Mouse (Mus musculus): ENCODE measurements around the gene Id1. TPM values are rescaled to one million over a fixed set of nuclear protein-coding genes. Genes with fewer than 3 reads are reported as not detected.

The Id1 gene
- polyA plus RNA-seq, 1 experiment from 2014 or later = 22.3 TPM

DNA sequence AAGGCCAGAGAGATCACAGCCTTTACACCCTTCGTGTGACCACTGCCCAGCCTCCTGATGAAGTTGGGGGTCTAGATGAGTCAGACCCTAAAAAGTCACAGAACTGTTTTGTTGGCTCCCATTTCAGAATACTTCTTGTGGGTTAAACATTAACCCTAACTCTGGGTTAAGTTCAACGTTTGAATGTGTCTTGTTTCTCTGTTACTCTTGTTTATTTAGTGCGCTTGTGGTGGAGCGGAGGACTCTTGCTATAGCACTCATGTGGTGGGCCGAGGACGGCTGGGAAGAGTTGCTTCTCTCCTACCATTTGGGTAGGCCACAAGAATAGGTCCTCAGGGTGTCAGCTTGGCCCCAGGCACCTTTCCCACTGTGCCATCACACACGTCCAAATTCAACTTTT is 7.5 kb upstream of the Id1 start:
- no peaks in the 10 kb centered on the region for H3K27me3 ChIP-seq (replicated peaks; ENCODE audit: control insufficient read depth, insufficient read depth, low read length)
- no peak overlapping the region for H3K4me2 ChIP-seq (ENCODE audit: low read length)
- H3K9me3 ChIP-seq (ENCODE audit: control insufficient read depth, low read length) = no peaks in the 10 kb centered on the region
- 88% methylated on average over 7 of the region's 7 CpGs for WGBS
- no peak overlapping the region for H3K4me3 ChIP-seq (replicated peaks; ENCODE audit: low read length)
- H3K27ac ChIP-seq (ENCODE audit: low read length) = no peak overlapping the region
- H3K9ac ChIP-seq (replicated peaks; ENCODE audit: low read depth, low read length) = no peak overlapping the region
- peaks cover 7% of the 10 kb centered on the region; the same call in 1 of the 2 replicates for H3K4me1 ChIP-seq (replicated peaks; ENCODE audit: control insufficient read depth, insufficient read depth, low read length)
- no peaks in the 10 kb centered on the region for H3K36me3 ChIP-seq (ENCODE audit: control insufficient read depth, insufficient read depth)
- ATAC-seq = no peak

DNA sequence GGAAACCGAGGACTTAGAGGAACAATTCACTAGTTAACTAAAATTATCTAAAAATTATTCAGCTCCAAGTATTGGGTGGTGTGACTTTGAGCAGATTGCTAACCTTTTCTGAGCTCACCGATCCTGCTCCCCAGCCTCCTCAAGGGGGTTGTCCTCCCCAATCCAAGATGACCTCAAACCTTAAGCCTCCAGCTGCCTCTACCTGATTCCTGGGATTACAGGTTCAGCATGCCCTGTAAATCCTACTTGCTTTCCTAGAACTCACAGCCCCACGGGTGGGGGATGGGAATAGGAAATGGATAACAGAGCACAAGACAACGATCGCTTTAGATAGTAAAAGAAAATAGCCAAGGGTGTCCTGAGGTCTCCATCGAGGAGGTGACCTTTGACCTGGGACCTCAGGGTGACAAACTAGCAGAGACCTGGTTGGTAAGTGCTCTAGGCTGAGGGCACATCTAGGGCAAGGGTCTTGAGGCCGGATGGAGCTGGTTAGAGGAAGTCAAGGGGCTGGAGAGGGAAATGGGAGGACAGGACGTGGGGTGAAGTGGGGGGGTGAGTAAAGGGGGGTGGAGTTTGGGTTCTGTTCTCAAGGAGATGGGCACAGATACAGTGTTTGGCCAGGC is 6.9 kb upstream of the Id1 start:
- no peak overlapping the region for H3K9ac ChIP-seq (replicated peaks; ENCODE audit: low read depth, low read length)
- H3K4me2 ChIP-seq (ENCODE audit: low read length) = no peak overlapping the region
- H3K36me3 ChIP-seq (ENCODE audit: control insufficient read depth, insufficient read depth) = no peaks in the 10 kb centered on the region
- no peaks in the 10 kb centered on the region for H3K9me3 ChIP-seq (ENCODE audit: control insufficient read depth, low read length)
- 72% methylated on average over 8 of the region's 8 CpGs for WGBS
- ATAC-seq = no peak
- peaks cover 2% of the 10 kb centered on the region; the same call in 1 of the 2 replicates for H3K4me1 ChIP-seq (replicated peaks; ENCODE audit: control insufficient read depth, insufficient read depth, low read length)
- H3K27ac ChIP-seq (ENCODE audit: low read length) = no peak overlapping the region
- H3K4me3 ChIP-seq (replicated peaks; ENCODE audit: low read length) = no peak overlapping the region
- no peaks in the 10 kb centered on the region for H3K27me3 ChIP-seq (replicated peaks; ENCODE audit: control insufficient read depth, insufficient read depth, low read length)

- no peak; the same call in 1 of the 2 replicates for ATAC-seq
- H3K9ac ChIP-seq (replicated peaks; ENCODE audit: low read depth, low read length) = no peak overlapping the region
- 64% methylated on average over 7 of the region's 7 CpGs for WGBS
Measured at GRCm38 (mm10) chr2:152729636-152730020, 6.4 kb upstream of the Id1 start.

DNA sequence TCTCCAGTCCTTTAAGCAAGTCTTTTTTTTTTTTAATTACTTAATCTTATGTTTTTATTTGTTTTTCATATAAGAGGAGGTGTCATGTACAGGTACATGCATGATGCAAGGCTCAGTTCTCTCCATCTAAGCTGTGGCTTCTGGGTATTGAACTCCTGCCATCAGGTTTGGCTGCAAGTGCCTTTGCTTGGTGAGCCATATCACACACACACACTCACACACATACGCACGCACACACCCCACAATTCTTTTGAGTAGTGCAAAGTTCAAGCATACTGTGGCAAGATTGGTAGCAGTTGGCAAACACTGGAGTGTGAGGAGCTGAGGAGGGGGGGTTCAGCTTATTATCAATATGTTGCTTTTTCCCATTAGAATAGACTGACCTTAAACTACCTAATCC is 2.9 kb upstream of the Id1 start:
- H3K27ac ChIP-seq (ENCODE audit: low read length) = no peak overlapping the region
- WGBS = 87% methylated on average over 2 of the region's 2 CpGs
- no peaks in the 10 kb centered on the region for H3K36me3 ChIP-seq (ENCODE audit: control insufficient read depth, insufficient read depth)
- peaks cover 34% of the 10 kb centered on the region for H3K4me1 ChIP-seq (replicated peaks; ENCODE audit: control insufficient read depth, insufficient read depth, low read length)
- H3K4me3 ChIP-seq (replicated peaks; ENCODE audit: low read length) = no peak overlapping the region
- H3K9me3 ChIP-seq (ENCODE audit: control insufficient read depth, low read length) = no peaks in the 10 kb centered on the region
- no peak overlapping the region for H3K9ac ChIP-seq (replicated peaks; ENCODE audit: low read depth, low read length)
- ATAC-seq = no peak
- H3K27me3 ChIP-seq (replicated peaks; ENCODE audit: control insufficient read depth, insufficient read depth, low read length) = peaks cover 9% of the 10 kb centered on the region; the same call in 1 of the 2 replicates
- H3K4me2 ChIP-seq (ENCODE audit: low read length) = no peak overlapping the region

More at GRCm38 (mm10) chr2:152729636-152730020, 6.4 kb upstream of the Id1 start:
- Histone ChIP-seq H3K27me3 (replicated peaks; ENCODE audit: control insufficient read depth, insufficient read depth, low read length) (no peaks in the 10 kb centered on the region), H3K4me2 (ENCODE audit: low read length) (no peak overlapping the region), H3K36me3 (ENCODE audit: control insufficient read depth, insufficient read depth) (no peaks in the 10 kb centered on the region), H3K9me3 (ENCODE audit: control insufficient read depth, low read length) (no peaks in the 10 kb centered on the region), H3K4me1 (replicated peaks; ENCODE audit: control insufficient read depth, insufficient read depth, low read length) (peaks cover 4% of the 10 kb centered on the region), H3K27ac (ENCODE audit: low read length) (no peak overlapping the region), H3K4me3 (replicated peaks; ENCODE audit: low read length) (no peak overlapping the region)

- Histone ChIP-seq H3K4me1 (replicated peaks; ENCODE audit: control insufficient read depth, insufficient read depth, low read length) (peaks cover 42% of the 10 kb centered on the region), H3K27me3 (replicated peaks; ENCODE audit: control insufficient read depth, insufficient read depth, low read length) (peaks cover 10% of the 10 kb centered on the region; the same call in 1 of the 2 replicates), H3K27ac (ENCODE audit: low read length) (no peak overlapping the region), H3K36me3 (ENCODE audit: control insufficient read depth, insufficient read depth) (no peaks in the 10 kb centered on the region), H3K4me2 (ENCODE audit: low read length) (peak overlapping the region; percentile 87), H3K9me3 (ENCODE audit: control insufficient read depth, low read length) (no peaks in the 10 kb centered on the region), H3K9ac (replicated peaks; ENCODE audit: low read depth, low read length) (peak overlapping the region; percentile 36), H3K4me3 (replicated peaks; ENCODE audit: low read length) (peak overlapping the region; percentile 49)
- ATAC-seq = peak; percentile 29; the same call in 1 of the 2 replicates
- 18% methylated on average over 10 of the region's 10 CpGs for WGBS
Measured at GRCm38 (mm10) chr2:152734501-152734900, 1.6 kb upstream of the Id1 start.

GRCm38 (mm10) chr2:152734984-152735383 is 1.1 kb upstream of the Id1 start:
- H3K4me3 ChIP-seq (replicated peaks; ENCODE audit: low read length) = peak overlapping the region; percentile 49
- H3K27me3 ChIP-seq (replicated peaks; ENCODE audit: control insufficient read depth, insufficient read depth, low read length) = peaks cover 10% of the 10 kb centered on the region; the same call in 1 of the 2 replicates
- H3K4me2 ChIP-seq (ENCODE audit: low read length) = peak overlapping the region; percentile 87
- peak overlapping the region; percentile 66 for H3K27ac ChIP-seq (ENCODE audit: low read length)
- under 1% methylated on average over 28 of the region's 28 CpGs for WGBS
- H3K9ac ChIP-seq (replicated peaks; ENCODE audit: low read depth, low read length) = peak overlapping the region; percentile 36
- peaks cover 42% of the 10 kb centered on the region for H3K4me1 ChIP-seq (replicated peaks; ENCODE audit: control insufficient read depth, insufficient read depth, low read length)
- peak; percentile 95 for ATAC-seq
- no peaks in the 10 kb centered on the region for H3K9me3 ChIP-seq (ENCODE audit: control insufficient read depth, low read length)
- H3K36me3 ChIP-seq (ENCODE audit: control insufficient read depth, insufficient read depth) = no peaks in the 10 kb centered on the region

DNA sequence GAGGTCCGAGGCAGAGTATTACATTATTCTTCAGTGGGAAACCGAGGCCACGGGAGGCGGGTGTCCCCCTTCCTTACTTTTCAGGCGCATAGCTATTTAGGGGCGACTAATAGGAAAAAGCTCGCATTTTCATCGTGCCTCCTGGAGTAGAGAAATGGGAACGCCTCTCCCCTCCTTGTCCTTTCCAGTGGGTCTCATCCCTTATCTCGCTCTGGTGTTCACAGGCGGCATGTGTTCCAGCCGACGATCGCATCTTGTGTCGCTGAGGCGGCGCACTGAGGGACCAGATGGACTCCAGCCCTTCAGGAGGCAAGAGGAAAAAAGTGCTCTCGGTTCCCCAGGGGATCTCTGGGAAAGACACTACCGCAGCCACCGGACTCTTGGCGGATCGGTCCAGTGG is 697 bp downstream of the Id1 start:
- H3K4me3 ChIP-seq (replicated peaks; ENCODE audit: low read length) = peak overlapping the region; percentile 49
- H3K9me3 ChIP-seq (ENCODE audit: control insufficient read depth, low read length) = no peaks in the 10 kb centered on the region
- no peaks in the 10 kb centered on the region for H3K36me3 ChIP-seq (ENCODE audit: control insufficient read depth, insufficient read depth)
- H3K9ac ChIP-seq (replicated peaks; ENCODE audit: low read depth, low read length) = peak overlapping the region; percentile 61
- 0% methylated on average over 22 of the region's 22 CpGs for WGBS
- H3K4me1 ChIP-seq (replicated peaks; ENCODE audit: control insufficient read depth, insufficient read depth, low read length) = peaks cover 46% of the 10 kb centered on the region
- no peak for ATAC-seq
- H3K4me2 ChIP-seq (ENCODE audit: low read length) = peak overlapping the region; percentile 87
- 0 out of 2 replicates have a peak overlapping the region, but pooled peaks have one; percentile 6 for H3K27ac ChIP-seq (ENCODE audit: low read length)
- peaks cover 10% of the 10 kb centered on the region; the same call in 1 of the 2 replicates for H3K27me3 ChIP-seq (replicated peaks; ENCODE audit: control insufficient read depth, insufficient read depth, low read length)

- peak overlapping the region; percentile 34 for H3K9ac ChIP-seq (replicated peaks; ENCODE audit: low read depth, low read length)
- no peaks in the 10 kb centered on the region for H3K9me3 ChIP-seq (ENCODE audit: control insufficient read depth, low read length)
- 24% methylated on average over 10 of the region's 10 CpGs for WGBS
- H3K36me3 ChIP-seq (ENCODE audit: control insufficient read depth, insufficient read depth) = no peaks in the 10 kb centered on the region
- peaks cover 10% of the 10 kb centered on the region; the same call in 1 of the 2 replicates for H3K27me3 ChIP-seq (replicated peaks; ENCODE audit: control insufficient read depth, insufficient read depth, low read length)
- 0 out of 2 replicates have a peak overlapping the region, but pooled peaks have one; percentile 21 for H3K27ac ChIP-seq (ENCODE audit: low read length)
- H3K4me2 ChIP-seq (ENCODE audit: low read length) = peak overlapping the region; percentile 87
- peaks cover 47% of the 10 kb centered on the region for H3K4me1 ChIP-seq (replicated peaks; ENCODE audit: control insufficient read depth, insufficient read depth, low read length)
- no peak for ATAC-seq
- peak overlapping the region; percentile 49 for H3K4me3 ChIP-seq (replicated peaks; ENCODE audit: low read length)
Measured at GRCm38 (mm10) chr2:152737306-152738221, 1.5 kb downstream of the Id1 start.

- H3K9ac ChIP-seq (replicated peaks; ENCODE audit: low read depth, low read length) = no peak overlapping the region
- 68% methylated on average over 2 of the region's 2 CpGs for WGBS
- H3K27ac ChIP-seq (ENCODE audit: low read length) = no peak overlapping the region
- peaks cover 47% of the 10 kb centered on the region for H3K4me1 ChIP-seq (replicated peaks; ENCODE audit: control insufficient read depth, insufficient read depth, low read length)
- peak overlapping the region; percentile 87 for H3K4me2 ChIP-seq (ENCODE audit: low read length)
- H3K4me3 ChIP-seq (replicated peaks; ENCODE audit: low read length) = no peak overlapping the region; the same call in 1 of the 2 replicates
- no peaks in the 10 kb centered on the region for H3K9me3 ChIP-seq (ENCODE audit: control insufficient read depth, low read length)
- no peaks in the 10 kb centered on the region for H3K36me3 ChIP-seq (ENCODE audit: control insufficient read depth, insufficient read depth)
- peaks cover 10% of the 10 kb centered on the region; the same call in 1 of the 2 replicates for H3K27me3 ChIP-seq (replicated peaks; ENCODE audit: control insufficient read depth, insufficient read depth, low read length)
- no peak for ATAC-seq
Measured at GRCm38 (mm10) chr2:152738341-152738740, 2.3 kb downstream of the Id1 start.
